Mouse (Mus musculus) brain, embryonic 14.5 days (tissue): ENCODE data around the gene Fignl1.

Source experiments
- CTCF ChIP-seq: fragments of 200-500 bp; IDR thresholded peaks from 2 replicates; pipeline ENCODE4 v1.5.1; 2012; ENCODE audit warnings: inconsistent platforms, mild to moderate bottlenecking, moderate library complexity, borderline replicate concordance; ENCODE audit not compliant: insufficient read depth, insufficient read length; ENCODE audit errors: extremely low read depth
- POLR2A ChIP-seq: fragments of 200-500 bp; IDR thresholded peaks from 2 replicates; pipeline ENCODE4 v1.6.1; 2012; ENCODE audit warnings: mild to moderate bottlenecking, inconsistent platforms, borderline replicate concordance; ENCODE audit not compliant: poor library complexity, insufficient read depth, insufficient read length, severe bottlenecking; ENCODE audit errors: extremely low read depth

DNA sequence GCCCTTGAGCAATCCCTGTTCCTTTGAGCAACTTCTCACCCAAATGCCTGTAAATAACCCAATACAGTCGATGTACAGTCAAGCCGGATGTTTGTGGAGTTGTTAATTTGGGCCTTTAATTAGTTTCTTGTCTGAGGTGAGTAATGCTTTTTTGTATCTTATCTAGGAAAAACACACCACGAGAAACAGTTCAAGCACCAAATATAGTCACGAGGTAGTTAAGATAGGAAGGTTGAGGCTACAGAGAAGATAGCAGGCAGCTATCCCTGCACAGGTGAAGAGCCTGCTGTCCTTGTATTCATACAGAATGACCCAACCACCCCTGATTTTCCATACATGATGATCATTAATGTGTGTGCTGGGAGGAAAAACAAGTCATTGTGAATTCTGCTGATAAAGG lies 32.8 kb upstream of the Fignl1 start:
- no peak for TF ChIP-seq POLR2A
- TF ChIP-seq CTCF: no peak
